ENCODE assay signal across 14 mouse cellular contexts in genomic region chr13:83458729-83459128, GRCm38 (mm10). TPM values are rescaled to one million over a fixed set of nuclear protein-coding genes. Genes with fewer than 3 reads are reported as not detected.
DNase-seq lines count a peak whose midpoint lies in the region; ATAC-seq lines count a peak whose summit lies in the region.
"Had no signal": no experiment of that assay in that cellular context is flagged by ENCODE, and none has a peak within 500 bp of the region (broad histone marks: within the 10 kb centered on the region; RNA-seq: fewer than 3 reads in every experiment).

No protein-coding gene starts in this region.

- DNase-seq in hindbrain, embryonic 10.5 days (ENCODE audit: low spot score) = no peak
- DNase-seq in thymus, postnatal 14 days = peak; percentile 4
- DNase-seq in thymus, postnatal 10 days (ENCODE audit: low spot score in 2 of 2) = no peak
- no peak for DNase-seq in B cell, adult 2 months
- no peak for DNase-seq in ovary, postnatal 36 days (ENCODE audit: low spot score)
- DNase-seq: cerebellum, postnatal 36 days; gastrocnemius, postnatal 36 days; heart, postnatal 10 days; liver had no signal

- ATAC-seq in hindbrain, embryonic 13.5 days (ENCODE audit: low FRiP score) = peak; percentile 72
- ATAC-seq in hematopoietic stem cell, adult 5-6 weeks (replicated peaks in 1 of 2; ENCODE audit: insufficient read depth in 1 of 2, low FRiP score in 2 of 2, low TSS enrichment in 1 of 2, low read depth in 1 of 2, poor library complexity in 2 of 2, severe bottlenecking in 2 of 2) = peak; percentile 53 to 71
- peak; percentile 31; the same call in 1 of the 2 replicates for ATAC-seq in neural tube, embryonic 14.5 days (ENCODE audit: low read depth)

- no peaks in the 10 kb centered on the region for H3K9me3 ChIP-seq in hindbrain, embryonic 13.5 days
- H3K9me3 ChIP-seq in hindbrain, embryonic 10.5 days = no peaks in the 10 kb centered on the region
- H3K9me3 ChIP-seq in neural tube, embryonic 14.5 days (ENCODE audit: control insufficient read depth, low read length) = no peaks in the 10 kb centered on the region
- H3K9me3 ChIP-seq: kidney, embryonic 15.5 days had no signal

- H3K4me2 ChIP-seq in hindbrain, embryonic 13.5 days = no peak overlapping the region
- H3K4me2 ChIP-seq in neural tube, embryonic 14.5 days (ENCODE audit: low read depth, low read length) = no peak overlapping the region
- H3K4me2 ChIP-seq: kidney, embryonic 15.5 days had no signal

- no peak overlapping the region for H3K27ac ChIP-seq in hindbrain, embryonic 13.5 days
- no peak overlapping the region for H3K27ac ChIP-seq in hindbrain, embryonic 10.5 days
- H3K27ac ChIP-seq in neural tube, embryonic 14.5 days (ENCODE audit: low read depth, low read length) = no peak overlapping the region
- H3K27ac ChIP-seq: kidney, embryonic 15.5 days had no signal

- no peak overlapping the region for H3K9ac ChIP-seq in hindbrain, embryonic 13.5 days
- no peak overlapping the region for H3K9ac ChIP-seq in neural tube, embryonic 14.5 days (replicated peaks; ENCODE audit: low read depth, low read length)
- H3K9ac ChIP-seq: kidney, embryonic 15.5 days had no signal

- H3K36me3 ChIP-seq in hindbrain, embryonic 13.5 days = no peaks in the 10 kb centered on the region
- H3K36me3 ChIP-seq in hindbrain, embryonic 10.5 days = no peaks in the 10 kb centered on the region
- H3K36me3 ChIP-seq in neural tube, embryonic 14.5 days (ENCODE audit: control insufficient read depth, insufficient read depth, low read length) = no peaks in the 10 kb centered on the region
- H3K36me3 ChIP-seq: kidney, embryonic 15.5 days had no signal

- no peaks in the 10 kb centered on the region for H3K4me1 ChIP-seq in hindbrain, embryonic 13.5 days (replicated peaks)
- H3K4me1 ChIP-seq in hindbrain, embryonic 10.5 days (replicated peaks) = no peaks in the 10 kb centered on the region
- no peaks in the 10 kb centered on the region for H3K4me1 ChIP-seq in neural tube, embryonic 14.5 days (ENCODE audit: control insufficient read depth, insufficient read depth, low read length)

- H3K27me3 ChIP-seq in hindbrain, embryonic 13.5 days = no peaks in the 10 kb centered on the region
- H3K27me3 ChIP-seq in hindbrain, embryonic 10.5 days (ENCODE audit: insufficient read depth, poor library complexity, severe bottlenecking) = no peaks in the 10 kb centered on the region
- no peaks in the 10 kb centered on the region for H3K27me3 ChIP-seq in neural tube, embryonic 14.5 days (ENCODE audit: control insufficient read depth, insufficient read depth, low read length)
- H3K27me3 ChIP-seq: kidney, embryonic 15.5 days had no signal

- H3K4me3 ChIP-seq in hindbrain, embryonic 13.5 days = no peak overlapping the region
- no peak overlapping the region for H3K4me3 ChIP-seq in hindbrain, embryonic 10.5 days
- H3K4me3 ChIP-seq in neural tube, embryonic 14.5 days (ENCODE audit: low read depth, low read length) = no peak overlapping the region
- H3K4me3 ChIP-seq: erythroblast, embryonic 14.5 days; kidney, embryonic 15.5 days had no signal

RNA-seq across cellular contexts. Expression of gene Mef2c, which starts 45.1 kb away (rescaled TPM):
- 21.8 and 23.2 TPM in 2 replicates for polyA plus RNA-seq in hindbrain, embryonic 13.5 days (2015; fragmentation: Nextera tagmentation; extraction: Ambion mirVana)
- 17.3 and 19.5 TPM in 2 replicates for polyA plus RNA-seq in hindbrain, embryonic 10.5 days (2016; fragmentation: Nextera tagmentation; extraction: Ambion mirVana)
- total RNA-seq in hematopoietic stem cell, adult 5-6 weeks (2017) = 437 and 485 TPM in 2 replicates
- polyA plus RNA-seq in neural tube, embryonic 14.5 days (2014; fragmentation: Nextera tagmentation; extraction: Ambion mirVana) = 32.4 and 37.4 TPM in 2 replicates
